Mouse (Mus musculus) 3T3-L1 (cell line): ENCODE measurements around the gene Nmb.

Experiments
- DNase-seq: peaks from one replicate; pipeline ENCODE4 v3.0.0-alpha.2; 2015; ENCODE audit warnings: low read depth, low spot score

Gene Nmb

DNA sequence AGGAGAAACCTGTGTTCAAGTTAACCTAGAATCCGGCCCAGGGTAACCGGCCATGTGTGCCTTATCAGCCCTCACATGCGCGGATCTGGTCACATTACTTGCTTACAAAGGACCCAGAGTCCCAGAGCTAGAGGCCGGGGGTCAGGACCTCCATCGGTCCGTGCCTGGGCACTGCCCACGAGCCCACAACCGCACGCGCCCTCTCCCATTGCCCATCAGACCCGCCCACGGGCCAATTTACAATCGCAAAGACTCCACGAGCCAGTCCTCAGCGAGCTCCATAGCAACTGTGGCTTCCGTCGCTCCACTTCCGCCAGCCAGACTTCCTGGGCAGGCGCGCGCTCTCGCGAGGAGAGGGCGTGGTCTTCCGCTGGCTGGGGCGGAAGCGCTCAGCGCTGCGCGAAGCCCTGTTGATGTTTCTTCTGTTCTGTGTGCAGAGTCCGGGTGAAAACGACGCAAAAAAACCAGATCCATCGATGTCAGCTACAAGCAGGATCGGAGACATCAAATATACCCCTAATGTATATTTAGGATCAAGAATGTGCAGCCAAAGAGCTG is 3.9 kb downstream of the Nmb start, which contains the start of gene Wdr73:
TSS of gene Wdr73 (minus strand) at position 326 of the 558 bp plus-strand sequence.
- peak; percentile 89 for DNase-seq

DNA sequence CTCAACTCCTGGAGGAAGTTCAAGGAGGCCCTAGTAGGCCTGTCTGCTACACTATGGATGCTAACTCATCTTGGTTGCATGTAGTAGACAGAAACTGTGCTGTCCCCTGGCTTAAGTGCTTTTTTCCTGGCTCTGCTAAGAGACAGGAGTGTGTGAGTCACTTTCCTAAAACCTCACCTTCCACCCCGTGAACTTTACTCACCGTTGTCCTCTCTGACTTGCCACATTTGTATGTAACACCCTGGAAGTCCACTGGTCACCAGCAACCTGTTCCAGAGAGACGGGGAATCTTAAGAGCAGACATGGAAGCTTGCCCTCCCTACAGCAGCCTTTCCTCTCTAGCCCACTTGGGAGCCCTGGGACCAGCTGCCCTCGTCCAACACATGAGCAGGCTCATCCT is 7.2 kb downstream of the Nmb start:
- no peak for DNase-seq

DNA sequence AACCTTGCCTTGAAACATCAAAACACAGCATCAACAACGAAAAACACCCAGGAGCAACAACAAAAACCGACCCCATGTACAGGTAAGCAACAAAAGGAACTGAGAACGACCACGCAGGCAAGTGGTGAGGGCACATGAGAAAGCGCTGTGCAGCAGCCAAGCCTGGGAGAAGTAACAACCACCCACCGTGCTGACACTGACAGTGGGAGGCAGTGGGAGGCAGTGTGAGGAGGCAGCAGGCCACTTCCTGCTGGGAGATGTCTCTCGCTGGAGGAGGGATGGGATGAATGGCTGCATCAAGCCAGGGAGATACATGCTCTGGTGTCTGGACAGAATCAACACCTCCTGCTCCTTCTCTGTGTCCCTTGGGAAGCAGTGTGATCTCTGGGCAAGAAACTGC is 7.7 kb downstream of the Nmb start:
- DNase-seq, result no peak

DNA sequence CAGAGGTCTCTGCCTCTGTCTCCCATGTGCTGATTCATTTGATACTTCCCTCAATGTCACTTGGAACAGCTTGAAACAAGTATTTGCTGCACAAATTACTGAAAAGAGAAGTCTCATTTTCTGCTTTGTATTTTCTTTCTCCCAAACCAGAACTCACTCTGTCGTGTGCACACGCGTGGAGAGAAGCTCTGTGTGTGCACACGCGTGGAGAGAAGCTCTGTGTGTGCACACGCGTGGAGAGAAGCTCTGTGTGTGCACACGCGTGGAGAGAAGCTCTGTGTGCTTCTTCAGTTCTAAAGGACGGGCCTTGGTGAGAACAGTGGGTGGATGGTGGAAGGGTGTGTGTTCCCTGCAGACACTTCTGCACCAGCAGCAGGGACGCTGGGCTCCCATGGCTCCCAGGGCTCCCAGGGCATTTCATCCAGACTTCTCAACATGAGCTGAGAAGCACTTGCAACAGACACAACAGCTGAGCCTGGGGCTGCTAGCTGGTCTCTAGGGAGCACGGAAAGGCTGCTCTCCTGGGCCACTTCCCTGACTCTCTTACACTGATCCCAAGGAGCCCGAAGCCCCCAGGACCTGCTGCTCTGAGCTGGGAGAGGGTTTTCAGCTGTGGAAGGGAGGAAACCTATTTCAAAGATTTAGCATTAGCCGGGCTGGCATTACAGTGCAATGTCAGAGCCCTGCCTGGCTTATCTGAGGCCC is 9.9 kb downstream of the Nmb start:
- DNase-seq, result no peak

DNA sequence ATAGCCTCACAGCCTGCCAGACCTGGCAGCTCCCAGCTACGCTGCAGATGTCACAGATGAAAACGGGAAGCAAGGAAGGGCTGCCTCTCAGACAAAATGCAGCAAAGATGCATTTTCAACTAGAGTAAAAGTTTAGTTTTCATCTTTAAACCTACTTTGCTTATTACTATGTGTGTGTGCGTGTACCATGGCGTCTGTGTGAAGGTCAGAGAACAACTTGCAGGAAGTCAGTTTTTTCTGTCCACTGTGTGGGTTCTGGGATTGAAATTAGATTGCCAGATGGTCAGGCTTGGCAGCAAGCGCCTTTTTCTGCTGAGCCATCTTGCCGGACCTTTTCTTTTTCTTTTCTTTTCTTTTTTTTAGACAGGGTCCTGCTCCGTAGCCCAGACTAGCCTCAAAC is 10.7 kb downstream of the Nmb start:
- DNase-seq, result no peak

DNA sequence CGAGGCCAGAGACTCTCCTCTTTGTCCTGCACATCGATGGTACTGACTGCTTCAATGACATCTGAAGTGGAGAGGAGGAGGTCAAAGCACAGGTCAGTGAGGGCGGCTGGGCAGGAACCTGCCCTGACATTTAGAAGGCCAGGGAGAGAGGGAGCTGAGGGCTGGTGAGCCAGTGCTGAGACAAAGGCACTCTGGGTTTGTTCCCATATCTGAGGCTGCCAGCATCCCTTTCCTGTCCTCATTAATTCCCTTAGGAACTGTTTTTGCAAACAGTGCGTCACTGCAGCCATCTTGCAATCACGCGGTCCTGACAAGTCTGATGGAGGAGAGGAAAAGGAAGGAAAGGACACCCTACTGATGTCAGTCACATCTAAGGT is 11.1 kb downstream of the Nmb start:
- DNase-seq, result no peak

DNA sequence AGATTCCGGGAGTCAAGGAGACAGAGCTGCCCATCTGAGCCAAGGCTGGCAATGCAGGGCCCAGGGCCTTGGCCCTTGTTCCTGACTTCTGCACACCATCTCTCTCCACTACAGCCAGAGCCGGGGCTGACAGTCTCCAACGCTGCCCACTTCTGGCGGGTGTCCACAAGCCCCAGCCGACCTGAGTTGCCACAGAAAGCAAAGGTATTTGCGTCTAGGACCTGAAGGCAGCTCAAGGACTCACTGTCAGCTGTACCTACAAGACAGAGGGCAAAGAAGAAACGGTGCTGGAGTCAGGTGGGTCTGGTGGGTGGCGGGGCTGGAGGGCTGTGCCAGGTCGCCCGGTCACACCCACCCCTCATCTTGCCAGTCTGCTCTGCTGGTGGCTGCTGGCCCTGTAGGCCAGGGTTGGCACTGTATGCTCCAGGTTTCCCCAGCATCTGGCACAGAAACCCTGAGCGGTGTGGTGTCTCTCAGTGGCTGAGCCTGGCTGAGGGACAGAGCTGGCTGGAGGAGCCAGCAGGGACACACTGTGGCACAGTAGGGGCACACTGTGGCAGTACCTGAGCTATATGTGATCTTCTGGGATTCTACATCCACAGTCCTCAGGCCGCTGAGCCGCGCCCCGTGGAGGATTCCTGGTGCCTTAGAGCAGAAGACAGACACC is 11.7 kb downstream of the Nmb start:
- DNase-seq, result no peak

DNA sequence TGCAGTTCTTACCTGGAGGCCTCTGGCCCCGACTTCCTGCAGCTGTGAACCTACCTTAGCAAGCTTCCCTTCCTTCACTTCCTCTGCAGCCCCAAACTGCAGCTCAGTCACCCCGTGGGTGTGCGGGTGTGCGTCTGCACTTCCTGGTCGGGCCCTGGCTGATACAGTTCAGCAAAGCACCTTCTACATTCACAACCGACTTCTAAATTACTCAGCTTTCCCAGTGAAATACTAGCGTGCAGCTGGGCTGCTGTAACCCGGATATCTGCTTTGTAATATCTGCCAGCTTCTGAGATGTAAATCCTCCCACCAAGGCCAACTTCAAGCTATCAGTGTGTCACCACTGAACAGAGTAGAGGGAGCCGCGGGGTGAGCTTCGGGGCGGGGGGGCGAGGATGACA is 15.0 kb downstream of the Nmb start:
- DNase-seq, result no peak

DNA sequence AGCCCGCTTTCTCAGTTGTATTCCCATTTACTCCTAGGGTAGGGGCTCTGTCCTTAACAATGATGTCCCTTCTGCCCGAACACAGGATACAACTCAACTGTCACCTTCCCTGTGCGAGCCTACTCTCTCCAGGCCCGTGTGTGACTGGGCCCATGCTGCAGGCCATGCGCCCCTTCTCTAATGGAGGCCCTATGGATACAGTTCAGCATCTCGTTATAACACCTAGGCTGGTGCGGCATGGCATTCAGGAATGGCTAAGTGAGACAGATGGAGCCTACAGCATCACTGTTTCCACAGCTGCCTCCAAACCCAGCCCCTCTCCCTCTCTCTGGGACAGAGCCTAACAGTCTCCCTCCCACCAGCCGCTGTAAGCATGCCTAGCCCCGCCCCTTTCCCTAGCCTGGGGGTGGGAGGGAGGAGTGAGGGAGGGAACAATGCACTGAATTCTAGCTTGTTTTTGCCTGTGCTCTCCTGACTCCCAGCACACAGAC is 15.8 kb downstream of the Nmb start:
- peak; percentile 19 for DNase-seq

DNA sequence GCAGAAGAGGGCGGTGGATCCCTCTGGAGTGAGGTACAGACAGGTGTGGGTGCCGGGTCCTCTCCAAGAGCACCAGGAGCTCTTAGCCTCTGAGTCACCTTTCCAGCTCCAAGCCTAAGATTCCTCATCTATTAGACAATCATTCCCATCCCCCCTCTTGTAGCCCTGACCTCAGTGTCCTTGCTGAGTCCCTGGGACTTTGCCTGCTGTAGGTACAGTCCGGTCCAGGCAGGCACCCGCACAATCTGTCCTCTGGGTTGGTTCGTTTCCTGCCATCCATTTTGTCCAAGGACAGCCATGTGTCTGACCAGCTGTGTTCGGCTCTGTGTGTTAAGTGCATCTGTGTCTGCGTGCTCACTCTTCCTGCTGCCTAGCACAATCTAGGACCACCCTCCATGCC is 16.3 kb downstream of the Nmb start:
- peak; percentile 20 for DNase-seq

DNA sequence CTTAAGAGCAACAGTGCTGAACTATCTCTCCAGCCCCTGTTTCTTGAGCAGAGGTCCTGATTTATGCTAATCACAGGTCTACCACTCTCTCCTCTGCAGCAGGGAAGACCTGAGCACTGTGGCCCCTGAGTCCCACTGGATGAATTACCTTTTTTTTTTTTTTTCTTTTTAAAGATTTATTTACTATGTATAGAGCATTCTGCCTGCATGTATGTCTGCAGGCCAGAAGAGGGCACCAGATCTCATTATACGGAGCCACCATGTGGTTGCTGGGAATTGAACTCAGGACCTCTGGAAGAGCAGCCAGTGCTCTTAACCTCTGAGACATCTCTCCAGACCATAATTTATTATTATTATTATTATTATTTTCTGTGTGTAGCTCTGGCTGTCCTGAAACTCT is 19.2 kb downstream of the Nmb start:
- peak; percentile 41 for DNase-seq

DNA sequence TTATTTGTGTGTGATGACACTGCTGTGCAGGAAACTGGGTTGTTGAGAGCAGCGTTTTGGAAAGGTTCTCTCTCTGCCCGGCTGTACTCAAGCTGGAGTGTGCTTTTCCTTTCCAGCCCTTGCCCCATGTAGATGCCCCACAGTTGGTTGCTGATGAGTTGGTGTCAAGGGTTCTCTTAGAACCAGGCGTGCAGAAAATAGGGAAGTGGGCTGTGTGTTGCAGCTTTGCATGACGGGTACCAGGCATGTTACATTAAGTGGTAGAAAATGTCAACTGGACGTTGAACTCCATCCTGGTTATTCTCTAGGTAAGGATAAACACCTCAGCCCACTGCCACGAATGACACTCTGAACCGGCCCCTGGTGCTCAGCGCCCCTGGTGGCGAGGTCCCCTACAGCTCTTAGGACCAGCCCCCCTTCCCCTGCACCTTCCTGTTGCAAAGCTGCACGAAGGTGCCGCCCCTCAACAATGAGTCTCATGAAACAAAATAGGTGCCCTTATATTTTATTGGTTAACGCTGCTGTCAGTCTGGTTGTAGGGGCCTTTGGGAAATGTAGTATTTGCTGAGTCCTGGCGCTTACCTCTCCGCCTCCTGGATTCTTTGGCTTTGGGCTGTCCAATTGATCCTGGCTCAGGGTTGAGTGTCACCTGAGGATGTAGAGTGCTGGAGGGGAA is 21.9 kb downstream of the Nmb start:
- no peak for DNase-seq

DNA sequence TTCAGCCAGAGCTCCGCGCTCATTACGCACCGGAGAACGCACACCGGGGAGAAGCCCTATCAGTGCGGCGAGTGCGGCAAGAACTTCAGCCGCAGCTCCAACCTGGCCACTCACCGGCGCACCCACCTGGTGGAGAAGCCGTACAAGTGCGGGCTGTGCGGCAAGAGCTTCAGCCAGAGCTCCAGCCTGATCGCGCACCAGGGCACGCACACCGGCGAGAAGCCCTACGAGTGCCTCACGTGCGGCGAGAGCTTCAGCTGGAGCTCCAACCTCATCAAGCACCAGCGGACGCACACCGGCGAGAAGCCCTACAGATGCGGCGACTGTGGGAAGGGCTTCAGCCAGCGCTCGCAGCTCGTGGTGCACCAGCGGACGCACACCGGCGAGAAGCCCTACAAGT is 29.1 kb downstream of the Nmb start:
- no peak for DNase-seq

DNA sequence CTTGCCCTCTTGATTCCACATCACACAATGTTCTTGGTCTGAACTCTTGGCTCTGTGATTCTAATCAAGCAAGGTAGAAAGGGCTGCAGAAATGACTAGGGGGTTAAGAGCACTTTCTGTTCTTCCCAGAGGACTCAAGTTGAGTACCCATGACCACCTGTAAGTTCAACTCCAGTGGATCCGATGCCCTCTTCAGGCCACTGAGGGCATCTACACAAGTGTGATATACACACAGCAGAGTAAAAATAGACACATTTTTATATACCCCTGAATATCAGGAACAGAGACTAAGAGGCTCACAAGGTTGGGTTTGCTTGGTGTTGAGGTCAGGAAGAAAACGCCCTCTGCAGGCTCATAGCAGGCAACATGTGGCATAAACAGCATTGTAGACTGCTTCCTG is 31.2 kb downstream of the Nmb start:
- no peak for DNase-seq

DNA sequence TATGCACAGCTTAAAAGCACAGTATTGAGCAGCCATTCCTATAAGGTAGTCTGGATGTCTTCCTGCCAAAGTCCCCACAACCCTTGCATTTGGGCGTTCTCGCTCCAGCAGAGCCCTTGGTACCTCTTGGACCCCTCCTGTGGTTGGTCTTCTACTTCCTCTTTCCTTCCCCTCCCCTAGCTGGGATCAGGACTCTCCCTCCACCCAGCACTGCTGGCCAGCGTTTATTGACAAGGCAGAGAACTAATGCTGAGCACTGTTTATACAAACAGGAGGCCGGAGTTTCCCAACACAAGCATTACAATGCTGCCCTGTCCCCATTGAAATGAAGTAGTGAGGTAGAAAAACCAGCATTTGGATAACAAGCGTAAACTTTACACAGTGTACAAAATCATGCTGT is 31.8 kb downstream of the Nmb start:
- DNase-seq, result no peak

DNA sequence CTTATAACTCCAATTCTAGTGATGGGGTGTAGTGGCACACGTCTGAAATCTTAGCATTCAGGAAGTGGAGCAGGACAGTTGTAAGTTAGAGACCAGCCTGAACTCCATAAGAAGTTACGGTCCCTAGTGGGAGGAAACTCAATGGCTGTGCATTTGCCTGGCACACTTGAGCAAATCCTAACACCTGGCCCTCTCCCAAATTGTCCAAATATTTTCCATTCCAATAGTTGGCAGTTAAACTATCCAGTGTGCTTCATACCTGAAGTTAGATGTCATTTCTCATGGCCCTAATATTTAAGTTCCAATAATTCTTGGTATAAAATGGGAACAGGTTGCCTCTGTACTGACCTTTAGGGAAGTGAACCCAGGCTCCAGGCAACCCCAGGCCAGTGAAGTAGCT is 36.2 kb downstream of the Nmb start:
- no peak for DNase-seq

DNA sequence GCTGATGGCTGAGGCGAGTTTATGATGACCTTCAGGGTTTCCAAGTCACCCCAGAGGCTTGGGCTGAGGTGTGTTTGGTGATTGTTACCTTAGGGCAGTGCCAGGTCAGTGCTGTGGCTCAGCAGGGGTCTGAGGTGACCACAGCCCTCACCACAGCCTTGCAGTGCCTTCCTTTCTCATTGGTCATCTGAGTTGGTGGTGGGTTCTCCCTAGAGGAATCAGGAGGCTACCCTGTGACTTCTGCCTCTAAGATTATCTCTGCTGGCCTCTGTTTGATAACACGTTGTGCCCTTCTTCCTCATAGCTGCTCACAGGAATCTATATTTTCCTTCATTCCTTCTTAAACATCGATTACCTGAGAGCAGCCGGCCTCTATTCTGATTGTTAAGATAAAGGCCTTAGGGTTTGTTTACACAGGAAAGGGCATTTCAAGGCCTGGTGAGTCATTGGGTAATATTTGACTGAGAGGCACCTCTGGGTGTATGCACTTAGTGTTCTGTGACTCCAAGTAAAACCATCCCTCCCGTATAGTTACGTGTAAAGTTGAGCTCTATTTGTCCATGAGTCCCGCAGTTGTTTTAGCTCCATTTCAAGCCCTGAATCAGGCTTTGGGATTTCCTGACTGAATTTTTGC is 38.2 kb downstream of the Nmb start:
- peak; percentile 49 for DNase-seq

DNA sequence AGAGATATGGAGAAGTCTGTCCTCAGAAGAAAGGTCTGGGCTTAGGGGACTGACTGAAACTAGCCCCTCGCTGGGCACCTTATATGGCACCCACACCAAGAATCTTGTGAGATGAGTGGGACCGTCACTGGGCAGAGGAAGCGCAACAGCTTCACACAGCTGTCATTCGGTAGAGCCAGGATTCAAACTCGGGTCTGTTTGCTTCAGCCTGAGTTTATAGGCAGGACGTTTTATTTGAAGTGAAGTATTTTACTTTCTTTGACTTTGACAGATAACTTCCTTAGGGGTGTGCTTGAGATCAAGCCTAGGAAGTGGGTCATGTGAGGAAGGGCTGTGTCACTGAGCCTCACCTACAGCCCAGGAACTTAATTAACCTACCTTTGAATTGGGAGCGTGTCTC is 39.4 kb downstream of the Nmb start:
- no peak for DNase-seq

DNA sequence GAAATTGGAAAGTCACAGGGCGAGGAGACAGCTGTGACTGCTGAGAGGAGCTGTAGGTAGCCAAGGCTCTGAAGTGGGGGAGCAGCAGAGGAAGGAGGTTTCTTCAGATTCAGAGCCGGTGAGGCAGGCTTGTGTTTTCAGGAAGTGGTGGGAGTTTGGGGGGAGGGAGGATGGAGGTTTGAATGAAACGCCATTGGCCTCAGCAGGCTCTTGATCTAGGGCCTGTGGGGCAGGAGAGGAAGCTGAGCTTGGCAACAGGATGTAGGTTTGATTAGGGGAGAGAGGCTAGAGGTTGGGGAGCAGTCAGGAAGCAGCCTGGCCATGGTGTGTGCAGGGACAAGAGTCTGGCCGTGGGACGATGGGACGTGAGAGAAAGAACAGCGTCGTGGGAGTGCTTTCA is 40.0 kb downstream of the Nmb start:
- no peak for DNase-seq

DNA sequence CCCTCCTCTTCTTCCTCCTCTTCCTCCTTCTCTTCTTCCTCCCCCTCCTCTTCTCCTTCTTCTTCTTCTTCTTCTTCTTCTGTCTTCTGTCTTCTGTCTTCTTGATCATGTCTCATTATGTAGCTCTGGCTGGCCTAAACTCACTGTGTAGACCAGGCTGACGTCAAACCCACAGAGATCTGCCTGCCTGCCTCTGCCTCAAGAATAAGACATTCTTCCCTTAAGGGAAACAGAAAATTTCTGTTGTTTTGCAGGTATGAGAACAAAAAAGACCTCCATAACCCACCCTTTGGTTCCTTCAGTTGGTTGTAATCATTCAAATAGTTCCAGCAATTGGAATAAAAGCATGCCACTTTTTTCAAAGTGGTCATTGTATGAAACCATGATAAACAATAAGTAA is 40.7 kb downstream of the Nmb start:
- DNase-seq, result no peak

DNA sequence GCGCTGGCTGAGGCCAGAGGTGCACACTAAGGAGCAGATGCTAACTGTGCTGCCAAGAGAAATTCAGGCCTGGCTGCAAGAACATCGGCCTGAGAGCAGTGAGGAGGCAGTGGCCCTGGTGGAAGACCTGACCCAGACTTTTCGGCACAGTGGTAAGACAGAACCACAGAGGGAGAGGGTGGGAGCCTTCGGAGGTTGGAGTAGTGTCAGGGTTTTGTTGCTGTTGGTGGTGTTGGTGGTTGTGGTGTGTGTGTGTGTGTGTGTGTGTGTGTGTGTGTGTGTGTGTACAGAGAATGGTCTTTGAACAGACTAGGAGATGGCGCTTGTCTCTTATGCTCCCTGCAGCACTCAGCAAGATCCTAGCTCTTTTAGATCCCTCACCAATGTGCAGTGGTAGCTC is 41.4 kb downstream of the Nmb start:
- no peak for DNase-seq

DNA sequence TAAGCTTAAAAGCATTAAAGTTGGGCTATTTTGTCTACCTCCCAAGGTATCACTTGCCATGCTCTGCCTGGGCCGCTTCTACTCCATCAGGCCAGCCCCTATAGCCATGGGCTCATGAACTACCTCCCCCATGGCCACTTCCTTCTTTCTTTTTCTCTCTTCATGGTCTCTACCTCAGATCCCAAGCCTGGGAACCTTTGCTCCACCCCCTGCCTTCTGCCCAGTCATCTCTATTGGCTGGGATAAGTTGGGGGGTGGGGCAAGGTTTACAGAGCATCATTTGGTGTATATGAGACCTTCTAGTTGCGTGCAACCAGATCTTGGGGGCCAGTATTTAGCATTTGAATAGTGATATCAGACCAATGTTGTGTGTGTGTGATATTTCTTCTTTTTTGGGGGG is 42.4 kb downstream of the Nmb start:
- no peak for DNase-seq
